ENCODE assay signal across 20 mouse cellular contexts in genomic region chr13:43217686-43218085, GRCm38 (mm10). TPM values are rescaled to one million over a fixed set of nuclear protein-coding genes. Genes with fewer than 3 reads are reported as not detected.
DNase-seq lines count a peak whose midpoint lies in the region; ATAC-seq lines count a peak whose summit lies in the region.
"Had no signal": no experiment of that assay in that cellular context is flagged by ENCODE, and none has a peak within 500 bp of the region (broad histone marks: within the 10 kb centered on the region; RNA-seq: fewer than 3 reads in every experiment).

No protein-coding gene starts in this region.

- peaks cover 35% of the 10 kb centered on the region for H3K4me1 ChIP-seq in heart, embryonic 10.5 days
- peaks cover 34% of the 10 kb centered on the region for H3K4me1 ChIP-seq in lung, embryonic 15.5 days

- H3K27me3 ChIP-seq in heart, embryonic 10.5 days (ENCODE audit: insufficient read depth, poor library complexity, severe bottlenecking): no peaks in the 10 kb centered on the region; the same call in 1 of the 2 replicates
- no peaks in the 10 kb centered on the region for H3K27me3 ChIP-seq in lung, embryonic 15.5 days
- H3K27me3 ChIP-seq: embryonic facial prominence, embryonic 15.5 days; hindbrain, embryonic 15.5 days; neural tube, embryonic 13.5 days had no signal

- H3K27ac ChIP-seq in heart, embryonic 10.5 days: 0 out of 2 replicates have a peak overlapping the region, but pooled peaks have one; percentile 64
- H3K27ac ChIP-seq in lung, embryonic 15.5 days: peak overlapping the region; percentile 63
- H3K27ac ChIP-seq: embryonic facial prominence, embryonic 15.5 days; forebrain, embryonic 10.5 days; hindbrain, embryonic 15.5 days; liver, embryonic 14.5 days; neural tube, embryonic 13.5 days had no signal

- no peak overlapping the region for H3K9ac ChIP-seq in lung, embryonic 15.5 days
- H3K9ac ChIP-seq: embryonic facial prominence, embryonic 15.5 days; hindbrain, embryonic 15.5 days; liver, embryonic 14.5 days; neural tube, embryonic 13.5 days had no signal

- intact Hi-C loops in left cerebral cortex, postnatal 14 days (cut with DNase I): no loop called here

- 65% methylated on average over 4 of the region's 4 CpGs for WGBS in heart, embryonic 10.5 days
- WGBS in lung, embryonic 15.5 days: 69% methylated on average over 4 of the region's 4 CpGs

- H3K9me3 ChIP-seq in heart, embryonic 10.5 days: no peaks in the 10 kb centered on the region
- H3K9me3 ChIP-seq in lung, embryonic 15.5 days: no peaks in the 10 kb centered on the region
- H3K9me3 ChIP-seq: embryonic facial prominence, embryonic 15.5 days; forebrain, embryonic 10.5 days; hindbrain, embryonic 15.5 days; neural tube, embryonic 13.5 days had no signal

- ATAC-seq in lung, embryonic 15.5 days (ENCODE audit: borderline replicate concordance, extremely low read depth, low FRiP score, low TSS enrichment): no peak
- ATAC-seq in hematopoietic stem cell, adult 5-6 weeks (replicated peaks in 1 of 2; ENCODE audit: insufficient read depth in 1 of 2, low FRiP score in 2 of 2, low TSS enrichment in 1 of 2, low read depth in 1 of 2, poor library complexity in 2 of 2, severe bottlenecking in 2 of 2): peak; percentile 39 to 46; a peak in 1 of 4 replicates
- peak; percentile 54 for ATAC-seq in neutrophil, adult 5-6 weeks (ENCODE audit: extremely low read depth, insufficient number of reproducible peaks, low FRiP score, poor library complexity, severe bottlenecking)
- ATAC-seq: intestine, postnatal 0 days had no signal

- no peak overlapping the region for H3K4me2 ChIP-seq in lung, embryonic 15.5 days
- H3K4me2 ChIP-seq: embryonic facial prominence, embryonic 15.5 days; hindbrain, embryonic 15.5 days; neural tube, embryonic 13.5 days had no signal

- H3K4me3 ChIP-seq in heart, embryonic 10.5 days: no peak overlapping the region
- no peak overlapping the region for H3K4me3 ChIP-seq in lung, embryonic 15.5 days
- H3K4me3 ChIP-seq: embryonic facial prominence, embryonic 15.5 days; forebrain, embryonic 10.5 days; gastrocnemius, adult 2 months; hindbrain, embryonic 15.5 days; neural tube, embryonic 13.5 days had no signal

- no peaks in the 10 kb centered on the region for H3K36me3 ChIP-seq in heart, embryonic 10.5 days
- no peaks in the 10 kb centered on the region for H3K36me3 ChIP-seq in lung, embryonic 15.5 days
- H3K36me3 ChIP-seq: embryonic facial prominence, embryonic 15.5 days; forebrain, embryonic 10.5 days; hindbrain, embryonic 15.5 days; neural tube, embryonic 13.5 days had no signal

- DNase-seq in heart, embryonic 10.5 days (ENCODE audit: low spot score): no peak
- DNase-seq in heart, adult 9 months (ENCODE audit: low spot score in 2 of 2): no peak
- DNase-seq in lung, postnatal 36 days: no peak
- no peak for DNase-seq in left cerebral cortex, postnatal 14 days (ENCODE audit: low spot score in 2 of 2)
- DNase-seq in cerebellum, postnatal 4 days (ENCODE audit: low spot score in 2 of 2): no peak
- DNase-seq: adrenal gland, postnatal 10 days; cerebellum, adult 2 months; embryo, embryonic 11 days; gastrocnemius, adult 2 months; heart, adult 18-20 months; heart, postnatal 14 days had no signal

RNA-seq across cellular contexts. Expression of gene Tbc1d7, which starts 46.4 kb away (rescaled TPM):
- 55.0 and 55.8 TPM in 2 replicates for polyA plus RNA-seq in heart, embryonic 10.5 days (2016; fragmentation: Nextera tagmentation; extraction: Ambion mirVana)
- 48.4 and 50.2 TPM in 2 replicates for polyA plus RNA-seq in lung, embryonic 15.5 days (2015; fragmentation: Nextera tagmentation; extraction: Ambion mirVana)
- total RNA-seq in hematopoietic stem cell, adult 5-6 weeks (2017): 3.9 and 9.0 TPM in 2 replicates
- 6.8 and 7.1 TPM in 2 replicates for total RNA-seq in neutrophil, adult 5-6 weeks (2017)
- 10 to 100 TPM; 35.0 to 39.7 TPM for total RNA-seq in left cerebral cortex, postnatal 14 days (2021)
